Mouse (Mus musculus) hindbrain, embryonic 13.5 days (tissue): ENCODE results near the gene Bckdhb. TPM values are rescaled to one million over a fixed set of nuclear protein-coding genes. Genes with fewer than 3 reads are reported as not detected.

Experiments
- ATAC-seq: fragments of 200-750 bp; cut with Nextera tagmentation; 2 replicates; pipeline ENCODE4 v1.8.0; 2017; ENCODE audit warnings: moderate TSS enrichment; ENCODE audit not compliant: low FRiP score
- H3K27ac ChIP-seq: fragments of 300-500 bp; sonication (generic); 2 replicates; pipeline ENCODE4 v1.5.1; 2015; ENCODE audit warnings: inconsistent platforms, mild to moderate bottlenecking, moderate library complexity
- H3K27me3 ChIP-seq: fragments of 300-500 bp; sonication (generic); 2 replicates; pipeline ENCODE4 v1.6.1; 2015; ENCODE audit warnings: mild to moderate bottlenecking, inconsistent platforms
- H3K36me3 ChIP-seq: fragments of 300-500 bp; sonication (generic); 2 replicates; pipeline ENCODE4 v1.6.1; 2015; ENCODE audit warnings: mild to moderate bottlenecking, inconsistent platforms
- H3K4me1 ChIP-seq: fragments of 300-500 bp; sonication (generic); replicated peaks from 2 replicates; pipeline ENCODE4 v1.6.1; 2015; ENCODE audit warnings: inconsistent platforms
- H3K4me2 ChIP-seq: fragments of 300-500 bp; sonication (generic); 2 replicates; pipeline ENCODE4 v1.6.1; 2015; ENCODE audit warnings: inconsistent platforms, mild to moderate bottlenecking, moderate library complexity
- H3K4me3 ChIP-seq: fragments of 300-500 bp; sonication (generic); 2 replicates; pipeline ENCODE4 v1.5.1; 2015; ENCODE audit warnings: mild to moderate bottlenecking, inconsistent platforms
- H3K9ac ChIP-seq: fragments of 300-500 bp; sonication (generic); 2 replicates; pipeline ENCODE4 v1.6.1; 2015; ENCODE audit warnings: mild to moderate bottlenecking, inconsistent platforms
- H3K9me3 ChIP-seq: fragments of 300-500 bp; sonication (generic); 2 replicates; pipeline ENCODE4 v1.6.1; 2016; ENCODE audit warnings: inconsistent platforms
- WGBS: fragments of 180-500 bp; shearing (Covaris S2); methylation state at CpG from one replicate; pipeline ENCODE4 v1.1.7; 2015; 5-methylcytosine and 5-hydroxymethylcytosine counted together
- polyA plus RNA-seq: library from polyadenylated mRNA; unstranded; fragments of >200 nt; fragmentation: Nextera tagmentation; extraction: Ambion mirVana; gene quantifications from 2 replicates; pipeline ENCODE4 v1.2.1, GENCODE M21; 2015

The Bckdhb gene
- polyA plus RNA-seq, 1 experiment from 2014 or later, result 32.5 TPM

GRCm38 (mm10) chr9:84117337-84117736 is 192.4 kb downstream of the Bckdhb start:
- H3K27me3 ChIP-seq, result no peaks in the 10 kb centered on the region
- H3K4me3 ChIP-seq, result no peak overlapping the region
- no peaks in the 10 kb centered on the region for H3K9me3 ChIP-seq
- ATAC-seq, result 0 out of 2 replicates have a peak, but pooled peaks have one; percentile 49
- H3K9ac ChIP-seq, result no peak overlapping the region
- no peak overlapping the region for H3K4me2 ChIP-seq
- H3K4me1 ChIP-seq, result no peaks in the 10 kb centered on the region
- no peaks in the 10 kb centered on the region for H3K36me3 ChIP-seq
- 79% methylated on average over 5 of the region's 5 CpGs for WGBS
- H3K27ac ChIP-seq, result no peak overlapping the region

GRCm38 (mm10) chr9:84124996-84125395 is 200.1 kb downstream of the Bckdhb start:
- Histone ChIP-seq H3K4me2 (no peak overlapping the region), H3K36me3 (0 out of 2 replicates have a peak, but pooled peaks cover 3% of the 10 kb centered on the region), H3K4me1 (no peaks in the 10 kb centered on the region), H3K9ac (no peak overlapping the region), H3K27me3 (no peaks in the 10 kb centered on the region), H3K27ac (no peak overlapping the region), H3K4me3 (no peak overlapping the region), H3K9me3 (no peaks in the 10 kb centered on the region)
- over 99% methylated on average over 5 of the region's 5 CpGs for WGBS
- no peak for ATAC-seq

- ATAC-seq, result no peak
Measured at GRCm38 (mm10) chr9:84130338-84130737, 205.4 kb downstream of the Bckdhb start.

GRCm38 (mm10) chr9:84135062-84135461 is 210.1 kb downstream of the Bckdhb start:
- Histone ChIP-seq H3K36me3 (no peaks in the 10 kb centered on the region), H3K9me3 (no peaks in the 10 kb centered on the region), H3K4me1 (no peaks in the 10 kb centered on the region), H3K4me3 (no peak overlapping the region), H3K27me3 (no peaks in the 10 kb centered on the region), H3K9ac (no peak overlapping the region), H3K4me2 (no peak overlapping the region), H3K27ac (no peak overlapping the region)
- 93% methylated on average over 12 of the region's 12 CpGs for WGBS
- ATAC-seq, result no peak

More at GRCm38 (mm10) chr9:84130338-84130737, 205.4 kb downstream of the Bckdhb start:
- H3K27me3 ChIP-seq, result no peaks in the 10 kb centered on the region
- no peak overlapping the region for H3K4me2 ChIP-seq
- 90% methylated on average over 6 of the region's 6 CpGs for WGBS
- no peaks in the 10 kb centered on the region for H3K4me1 ChIP-seq
- 0 out of 2 replicates have a peak, but pooled peaks cover 3% of the 10 kb centered on the region for H3K36me3 ChIP-seq
- H3K27ac ChIP-seq, result no peak overlapping the region
- no peak overlapping the region for H3K4me3 ChIP-seq
- no peaks in the 10 kb centered on the region for H3K9me3 ChIP-seq
- no peak overlapping the region for H3K9ac ChIP-seq

- Histone ChIP-seq H3K9ac (no peak overlapping the region), H3K27ac (no peak overlapping the region), H3K27me3 (no peaks in the 10 kb centered on the region), H3K4me1 (no peaks in the 10 kb centered on the region), H3K9me3 (no peaks in the 10 kb centered on the region), H3K4me2 (no peak overlapping the region), H3K36me3 (no peaks in the 10 kb centered on the region), H3K4me3 (no peak overlapping the region)
- no peak for ATAC-seq
- 87% methylated on average over 6 of the region's 6 CpGs for WGBS
Measured at GRCm38 (mm10) chr9:84137192-84137591, 212.2 kb downstream of the Bckdhb start.

GRCm38 (mm10) chr9:84148124-84148523 is 223.2 kb downstream of the Bckdhb start:
- WGBS, result 89% methylated on average over 2 of the region's 2 CpGs
- Histone ChIP-seq H3K4me3 (no peak overlapping the region), H3K9ac (no peak overlapping the region), H3K4me2 (no peak overlapping the region), H3K9me3 (no peaks in the 10 kb centered on the region), H3K36me3 (no peaks in the 10 kb centered on the region), H3K4me1 (no peaks in the 10 kb centered on the region), H3K27me3 (no peaks in the 10 kb centered on the region), H3K27ac (no peak overlapping the region)
- no peak for ATAC-seq

Other genes starting within 250 kb of the Bckdhb start
- gene Elovl4, start 118.9 kb upstream of the Bckdhb start, polyA plus RNA-seq, result 82.7 and 82.8 TPM in 2 replicates
- gene Ttk, start 90.5 kb upstream of the Bckdhb start, polyA plus RNA-seq, result 8.3 and 8.8 TPM in 2 replicates